Mouse (Mus musculus): ENCODE measurements at regions not wholly inside any gene's neighbourhood (a gene's known extent, or its start where the extent isn't known, plus 50 kb on each side); places are given as distances from the start of the nearest gene placed in this dataset.

DNA sequence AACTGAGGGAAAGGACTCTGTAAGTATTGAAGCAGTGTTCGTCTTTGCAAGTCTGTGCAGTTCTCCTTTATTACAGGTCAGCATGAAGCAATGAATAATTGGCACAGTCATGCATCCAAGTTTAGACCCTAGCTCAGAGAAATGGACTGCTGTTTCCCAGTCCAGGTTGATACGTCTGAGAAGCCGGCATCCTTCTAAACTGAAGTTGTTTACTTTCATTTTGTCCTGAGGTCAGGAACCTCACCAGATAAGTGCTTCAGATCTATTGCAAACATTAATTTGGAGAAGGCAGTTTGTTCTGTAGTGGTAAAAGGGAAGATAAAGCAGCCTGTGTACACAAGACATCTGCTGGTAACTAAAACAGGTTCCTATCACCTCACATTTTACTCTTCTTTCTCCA is 1165.6 kb upstream of the Tenm4 start:
- Histone ChIP-seq H3K27me3 (ENCODE audit: insufficient read depth, low read length) (no peaks in the 10 kb centered on the region), H3K36me3 (ENCODE audit: insufficient read depth, low read length) (no peaks in the 10 kb centered on the region), H3K4me3 (replicated peaks; ENCODE audit: low read depth, low read length) (no peak overlapping the region), H3K27ac (no peak overlapping the region), H3K9me3 (replicated peaks; ENCODE audit: low read length) (no peaks in the 10 kb centered on the region), H3K4me1 (replicated peaks; ENCODE audit: insufficient read depth, low read length) (no peaks in the 10 kb centered on the region), H3K9ac (ENCODE audit: low read depth, low read length) (no peak overlapping the region), H3K4me2 (ENCODE audit: low read length) (no peak overlapping the region)
- DNase-seq (ENCODE audit: low spot score) (no peak), ATAC-seq (replicated peaks; ENCODE audit: low FRiP score, low read depth) (no peak)
- 51% methylated on average over 3 of the region's 3 CpGs for WGBS
- no peak for TF ChIP-seq CTCF (IDR thresholded peaks at IDR 0.05; ENCODE audit: low read depth)

DNA sequence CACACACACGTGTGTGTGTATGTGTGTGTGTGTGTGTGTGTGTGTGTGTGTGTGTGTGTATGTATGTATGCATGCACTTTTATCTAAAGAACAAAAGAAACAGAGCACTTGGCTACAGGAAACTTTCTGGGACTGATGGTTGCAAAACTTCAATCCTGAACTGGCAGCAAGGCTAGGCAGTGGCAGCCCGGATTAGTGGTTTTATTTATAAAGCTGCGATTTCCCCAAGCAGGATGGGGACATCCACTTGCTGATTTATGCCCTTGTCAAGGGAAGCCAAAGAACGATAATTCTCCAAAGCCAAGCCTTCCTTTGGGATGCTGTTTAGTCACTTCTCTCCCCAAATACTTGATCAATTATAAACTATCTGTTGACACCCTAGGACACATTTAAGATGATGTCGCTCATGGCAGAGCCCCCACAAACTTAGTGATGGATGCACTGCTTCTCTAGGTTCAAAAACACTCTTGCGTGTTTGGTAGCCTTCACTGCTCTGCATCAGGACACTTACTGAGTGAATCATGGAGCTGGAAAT is 1162.1 kb upstream of the Tenm4 start:
- Histone ChIP-seq H3K9ac (ENCODE audit: low read depth, low read length) (no peak overlapping the region), H3K36me3 (ENCODE audit: insufficient read depth, low read length) (no peaks in the 10 kb centered on the region), H3K4me2 (ENCODE audit: low read length) (no peak overlapping the region), H3K27me3 (ENCODE audit: insufficient read depth, low read length) (no peaks in the 10 kb centered on the region), H3K27ac (no peak overlapping the region), H3K4me1 (replicated peaks; ENCODE audit: insufficient read depth, low read length) (no peaks in the 10 kb centered on the region), H3K9me3 (replicated peaks; ENCODE audit: low read length) (no peaks in the 10 kb centered on the region), H3K4me3 (replicated peaks; ENCODE audit: low read depth, low read length) (no peak overlapping the region)
- DNase-seq (ENCODE audit: low spot score) (no peak), ATAC-seq (replicated peaks; ENCODE audit: low FRiP score, low read depth) (no peak)
- 54% methylated on average over 6 of the region's 6 CpGs for WGBS
- TF ChIP-seq CTCF (IDR thresholded peaks at IDR 0.05; ENCODE audit: low read depth): no peak

DNA sequence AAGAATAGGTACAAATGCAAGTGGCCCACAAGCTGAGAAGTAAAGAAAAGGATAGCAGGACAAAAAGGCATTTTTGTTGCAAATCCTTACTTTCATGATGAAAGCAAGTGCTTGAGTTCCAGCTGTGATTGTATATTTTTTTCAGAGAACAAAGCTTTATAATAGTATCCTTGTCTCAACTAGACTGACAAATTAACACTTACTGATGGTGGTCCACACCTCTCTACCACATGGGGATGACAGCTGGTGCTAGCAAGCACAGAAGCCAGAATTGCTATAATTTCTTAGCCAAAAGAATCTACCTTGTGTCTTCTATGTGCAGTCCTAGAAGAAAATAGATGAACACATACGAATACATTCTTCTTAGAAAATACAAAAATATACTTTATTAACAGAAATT is 1150.8 kb upstream of the Tenm4 start:
- Histone ChIP-seq H3K4me2 (ENCODE audit: low read length) (no peak overlapping the region), H3K27me3 (ENCODE audit: insufficient read depth, low read length) (no peaks in the 10 kb centered on the region), H3K4me3 (replicated peaks; ENCODE audit: low read depth, low read length) (no peak overlapping the region), H3K4me1 (replicated peaks; ENCODE audit: insufficient read depth, low read length) (no peaks in the 10 kb centered on the region), H3K9ac (ENCODE audit: low read depth, low read length) (no peak overlapping the region), H3K27ac (no peak overlapping the region), H3K36me3 (ENCODE audit: insufficient read depth, low read length) (no peaks in the 10 kb centered on the region), H3K9me3 (replicated peaks; ENCODE audit: low read length) (no peaks in the 10 kb centered on the region)
- ATAC-seq (replicated peaks; ENCODE audit: low FRiP score, low read depth): no peak
- 90% methylated on average over 1 of the region's 1 CpGs for WGBS
- TF ChIP-seq CTCF (IDR thresholded peaks at IDR 0.05; ENCODE audit: low read depth): no peak
- DNase-seq (ENCODE audit: low spot score): no peak

DNA sequence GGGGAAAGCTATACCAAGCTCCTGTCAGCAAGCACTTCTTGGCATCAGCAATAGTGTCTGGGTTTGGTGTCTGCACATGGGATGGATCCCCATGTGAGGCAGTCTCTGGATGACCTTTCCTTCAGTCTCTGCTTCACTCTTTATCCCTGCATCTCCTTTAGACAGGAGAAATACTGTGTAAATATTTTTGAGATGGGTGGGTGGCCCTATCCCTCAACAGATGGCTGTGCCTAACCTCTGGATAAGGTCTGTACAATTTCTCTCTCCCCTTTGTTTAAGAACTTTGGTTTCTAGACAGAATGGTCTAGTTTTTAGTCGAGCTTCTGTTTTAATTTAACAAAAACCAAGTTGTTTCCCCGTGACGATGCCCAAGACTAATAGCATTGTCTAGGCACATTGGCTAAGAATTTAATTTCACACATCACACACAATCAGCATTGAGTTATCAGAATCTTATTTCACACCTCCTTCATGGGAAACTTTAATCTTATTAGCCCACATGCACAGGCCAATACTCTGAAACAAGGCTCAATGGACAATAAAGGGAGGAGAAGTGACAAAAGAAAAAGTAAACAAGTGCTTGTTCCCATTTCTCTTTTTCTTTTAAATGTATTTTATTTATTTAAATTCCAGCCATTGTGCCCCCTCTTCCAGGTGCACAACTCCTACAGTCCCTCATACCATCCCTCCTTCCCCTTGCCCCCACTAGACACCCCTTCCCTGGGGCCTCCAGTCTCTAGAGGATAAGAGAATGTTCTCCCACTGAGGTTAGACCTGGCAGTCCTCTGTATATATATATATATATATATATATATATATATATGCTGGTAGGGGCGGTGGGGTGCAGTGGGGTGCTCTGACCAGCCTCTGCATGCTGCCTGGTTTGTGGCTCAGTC is 1142.9 kb upstream of the Tenm4 start:
- Histone ChIP-seq H3K9ac (ENCODE audit: low read depth, low read length) (no peak overlapping the region), H3K4me3 (replicated peaks; ENCODE audit: low read depth, low read length) (no peak overlapping the region), H3K4me1 (replicated peaks; ENCODE audit: insufficient read depth, low read length) (no peaks in the 10 kb centered on the region), H3K27me3 (ENCODE audit: insufficient read depth, low read length) (no peaks in the 10 kb centered on the region), H3K36me3 (ENCODE audit: insufficient read depth, low read length) (no peaks in the 10 kb centered on the region), H3K9me3 (replicated peaks; ENCODE audit: low read length) (no peaks in the 10 kb centered on the region), H3K4me2 (ENCODE audit: low read length) (no peak overlapping the region), H3K27ac (no peak overlapping the region)
- no peak for ATAC-seq (replicated peaks; ENCODE audit: low FRiP score, low read depth)
- TF ChIP-seq CTCF (IDR thresholded peaks at IDR 0.05; ENCODE audit: low read depth): no peak
- no peak for DNase-seq (ENCODE audit: low spot score)
- WGBS: 86% methylated on average over 4 of the region's 4 CpGs

Data from kidney, postnatal 0 days (tissue).